Mouse (Mus musculus) frontal cortex, postnatal 36 days (tissue): ENCODE measurements around the gene Eaf1.

ENCODE experiments used
- DNase-seq, 2 experiments: peaks; one replicate each; pipeline ENCODE4 v3.0.0; 2022; ENCODE audit warnings: low spot score in 2 of 2

Eaf1 gene

GRCm38 (mm10) chr14:31509911-31510310, 15.7 kb downstream of the Eaf1 start:
- no peak for DNase-seq

- no peak for DNase-seq
Measured at GRCm38 (mm10) chr14:31510322-31510721, 16.1 kb downstream of the Eaf1 start.

GRCm38 (mm10) chr14:31515895-31516294, 21.7 kb downstream of the Eaf1 start:
- DNase-seq = no peak

- DNase-seq = no peak
Measured at GRCm38 (mm10) chr14:31519165-31519564, 25.0 kb downstream of the Eaf1 start.

GRCm38 (mm10) chr14:31521318-31521717, 27.1 kb downstream of the Eaf1 start:
- DNase-seq = peak in 1 of 2 experiments; percentile 6

DNA sequence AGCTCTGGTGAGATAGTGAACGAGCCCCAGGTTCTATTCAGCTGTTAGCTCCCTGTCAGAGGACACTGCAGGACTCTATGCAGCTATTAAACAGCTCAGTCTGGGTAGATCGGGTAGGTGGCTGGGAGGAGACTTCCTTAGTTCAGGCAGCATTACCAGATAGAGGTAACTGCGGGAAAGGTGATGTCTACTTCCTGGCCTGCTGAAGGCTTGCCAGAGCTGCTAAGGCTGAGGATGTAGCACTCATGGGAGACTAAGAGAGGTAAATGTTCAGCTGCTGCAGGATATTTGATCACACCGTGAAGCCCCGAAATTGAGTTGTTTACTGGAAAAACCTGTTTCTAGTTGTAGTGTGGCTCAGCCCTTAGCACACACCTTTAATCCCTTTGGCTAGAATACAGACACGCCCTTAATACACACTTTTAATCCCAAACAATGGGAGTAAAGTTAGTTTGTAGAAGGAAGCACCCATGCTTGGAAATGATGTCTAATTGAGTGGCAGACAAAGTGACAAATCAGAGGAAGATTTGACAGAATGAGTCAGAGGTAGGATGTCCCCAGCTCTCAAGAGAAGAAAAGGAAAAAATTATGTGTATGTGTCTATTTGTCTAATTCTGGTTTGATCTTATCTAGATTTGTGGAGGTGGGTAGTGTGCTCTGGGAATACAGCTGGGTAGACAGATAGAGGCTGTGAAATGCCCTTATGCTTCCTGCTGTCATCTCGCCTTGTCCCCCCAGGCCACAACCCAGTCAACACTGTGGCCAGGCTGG, 31.0 kb downstream of the Eaf1 start:
- DNase-seq = no peak

- DNase-seq = no peak
Measured at GRCm38 (mm10) chr14:31530847-31531246, 36.6 kb downstream of the Eaf1 start.

- DNase-seq = no peak
Measured at GRCm38 (mm10) chr14:31531506-31532148, 37.4 kb downstream of the Eaf1 start.

DNA sequence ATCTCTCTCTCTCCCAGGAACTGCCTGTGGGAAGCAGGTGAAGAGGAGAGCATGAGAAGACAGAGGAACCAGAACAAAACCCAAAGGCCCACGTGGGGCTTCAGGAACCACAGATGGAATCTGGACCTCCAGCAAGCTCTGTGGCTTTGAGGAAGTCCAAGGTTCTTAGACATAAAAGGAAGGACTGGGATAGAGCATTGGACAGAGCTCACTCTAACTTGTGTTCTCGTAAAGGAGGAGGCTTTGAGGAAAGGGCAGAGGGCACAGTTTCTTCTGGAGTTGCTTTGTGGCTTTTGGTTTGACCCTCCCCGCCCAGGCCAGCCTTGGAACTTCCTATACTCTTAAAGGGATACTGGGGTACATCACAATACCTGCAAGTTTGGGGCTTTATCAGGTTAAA, 38.5 kb downstream of the Eaf1 start:
- no peak for DNase-seq

DNA sequence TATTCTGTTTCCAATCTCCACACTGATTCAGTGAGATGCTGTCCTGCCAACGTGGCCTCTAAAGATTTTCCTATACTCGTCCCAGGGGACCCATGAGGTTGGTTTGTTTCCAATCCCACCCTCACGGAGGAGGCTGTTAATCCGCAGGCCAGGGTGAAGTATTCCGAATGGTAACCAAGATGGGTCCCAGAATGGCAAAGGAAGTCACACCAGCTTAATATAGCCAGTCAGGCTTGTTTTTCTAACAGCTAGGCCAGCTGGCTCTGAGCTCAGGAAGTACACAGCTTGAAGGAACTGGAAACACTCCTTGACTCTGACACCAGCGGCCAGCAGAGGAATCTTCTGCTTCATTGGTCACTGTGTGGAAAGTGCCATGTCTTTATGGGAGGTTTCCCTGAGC, 43.1 kb downstream of the Eaf1 start:
- no peak for DNase-seq

DNA sequence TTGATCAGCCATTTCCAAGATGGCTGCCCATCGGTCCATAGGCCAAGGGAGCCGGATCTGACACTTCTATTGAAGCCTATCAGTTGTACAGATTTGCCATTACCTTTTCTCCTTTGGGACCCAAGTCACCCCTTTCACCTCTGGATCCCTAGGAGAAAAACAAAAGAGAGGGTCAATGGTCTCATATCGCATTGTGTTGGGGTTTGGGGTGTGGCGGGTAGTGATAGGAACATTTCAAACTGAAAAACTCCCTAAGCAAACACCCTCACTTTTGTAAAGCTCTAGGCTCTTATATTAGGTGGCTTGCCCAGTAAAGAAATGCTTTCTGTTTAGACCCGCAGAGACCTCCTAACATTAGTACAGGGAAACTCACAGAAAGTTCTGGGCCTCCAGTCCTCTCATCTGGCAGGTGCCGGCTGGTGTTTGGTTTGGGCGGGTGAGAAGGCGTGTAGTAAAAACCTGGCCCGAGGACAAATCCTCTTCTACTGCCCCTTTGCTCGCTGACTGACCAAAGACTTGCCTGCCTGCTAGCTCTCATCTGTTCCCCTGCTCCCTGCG, 49.8 kb downstream of the Eaf1 start:
- DNase-seq = no peak

- DNase-seq = no peak
Measured at GRCm38 (mm10) chr14:31555021-31555420, 60.8 kb downstream of the Eaf1 start.

GRCm38 (mm10) chr14:31555963-31556434, 61.8 kb downstream of the Eaf1 start:
- DNase-seq = peak in 1 of 2 experiments; percentile 14

DNA sequence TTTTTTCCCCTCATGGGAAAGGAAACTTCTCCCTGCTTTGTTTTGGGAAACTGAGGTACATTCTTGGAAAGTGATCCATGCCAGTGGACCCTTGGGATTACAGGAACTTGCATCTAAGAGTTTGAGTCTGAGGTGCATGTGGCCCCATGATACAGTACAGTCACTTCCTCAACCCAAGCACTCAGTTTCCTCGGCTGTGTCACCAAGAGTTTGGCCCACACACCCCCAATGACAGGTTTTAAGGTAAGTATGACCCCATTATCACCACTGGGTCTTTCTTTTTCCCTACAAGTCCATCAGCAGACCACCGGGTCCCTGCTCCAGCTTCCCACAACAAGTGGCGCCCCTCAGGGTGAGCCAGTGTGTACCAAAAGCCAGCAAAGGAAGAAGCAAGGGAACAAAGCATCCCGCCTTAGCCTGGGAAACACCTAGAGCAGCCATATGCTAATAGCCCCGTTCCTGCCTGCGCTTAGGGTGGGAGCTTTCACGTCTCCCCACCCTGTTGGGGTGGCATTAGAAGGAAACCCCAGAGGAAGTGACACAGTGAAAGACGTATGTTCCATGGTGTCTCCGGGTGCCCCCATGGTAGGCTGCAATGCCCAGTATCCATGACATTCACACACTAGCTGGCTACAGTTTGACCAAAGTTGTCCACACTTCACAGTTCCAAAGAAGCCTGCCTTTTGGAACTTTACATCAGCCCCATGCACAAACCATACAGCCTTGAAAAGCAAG, 62.5 kb downstream of the Eaf1 start:
- no peak for DNase-seq

- no peak for DNase-seq
Measured at GRCm38 (mm10) chr14:31557273-31557672, 63.1 kb downstream of the Eaf1 start.

- DNase-seq = no peak
Measured at GRCm38 (mm10) chr14:31557784-31558183, 63.6 kb downstream of the Eaf1 start.

GRCm38 (mm10) chr14:31559216-31559615, 65.0 kb downstream of the Eaf1 start:
- no peak for DNase-seq
